Mouse (Mus musculus) testis, adult 10 weeks (tissue): Measurements from ENCODE around the gene Vmn1r152. TPM values are rescaled to one million over a fixed set of nuclear protein-coding genes. Genes with fewer than 3 reads are reported as not detected.

Experiments
- polyA plus RNA-seq: library from polyadenylated mRNA; stranded (reverse); fragments of 350-450 nt; fragmentation: Illumina TruSeq; extraction: RNeasy Lipid Tissue Mini Kit (QIAGEN cat#74804); gene quantifications from one replicate; pipeline ENCODE4 v1.2.3, GENCODE M21; 2014; ENCODE audit warnings: low read depth, low replicate concordance

Gene Vmn1r152
- polyA plus RNA-seq, result not detected

DNA sequence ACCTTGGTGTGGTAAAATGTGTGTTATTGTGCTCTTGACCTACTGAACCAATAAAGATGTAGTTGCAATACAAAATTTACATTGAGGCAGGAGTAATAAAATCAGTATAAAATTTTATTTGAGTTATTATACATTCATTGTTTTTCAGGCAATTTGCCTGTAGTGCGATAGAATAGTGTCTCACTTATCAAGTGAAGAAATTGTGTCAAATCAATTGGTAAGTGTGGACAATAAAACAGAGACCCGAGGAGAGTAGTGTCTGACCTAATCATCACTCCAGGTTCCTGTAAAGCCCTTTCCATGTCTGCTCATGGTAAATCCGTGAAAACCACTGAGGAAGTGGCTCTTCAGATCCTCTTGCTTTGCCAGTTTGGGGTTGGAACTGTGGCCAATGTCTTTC, at the start of gene Vmn1r152:
Gene Vmn1r152 (plus strand): TSS at position 301 of the 400 bp plus-strand sequence.

DNA sequence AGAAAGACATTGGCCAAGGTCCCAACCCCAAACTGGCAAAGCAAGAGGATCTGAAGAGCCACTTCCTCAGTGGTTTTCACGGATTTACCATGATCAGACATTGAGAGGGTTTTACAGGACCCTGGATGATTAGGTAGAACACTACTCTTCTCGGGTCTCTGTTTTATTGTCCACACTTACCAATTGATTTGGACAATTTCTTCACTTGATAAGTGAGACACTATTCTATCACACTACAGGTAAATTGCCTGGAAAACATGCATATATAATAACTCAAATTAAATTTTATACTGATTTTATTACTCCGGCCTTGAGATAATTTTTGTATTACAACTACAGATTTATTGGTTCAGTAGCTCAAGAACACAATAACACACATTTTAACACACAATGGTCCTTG, 23.2 kb upstream of the Vmn1r152 start, which contains the start of gene Vmn1r151:
Gene Vmn1r151 (minus strand): TSS at position 101 of the 400 bp plus-strand sequence.

DNA sequence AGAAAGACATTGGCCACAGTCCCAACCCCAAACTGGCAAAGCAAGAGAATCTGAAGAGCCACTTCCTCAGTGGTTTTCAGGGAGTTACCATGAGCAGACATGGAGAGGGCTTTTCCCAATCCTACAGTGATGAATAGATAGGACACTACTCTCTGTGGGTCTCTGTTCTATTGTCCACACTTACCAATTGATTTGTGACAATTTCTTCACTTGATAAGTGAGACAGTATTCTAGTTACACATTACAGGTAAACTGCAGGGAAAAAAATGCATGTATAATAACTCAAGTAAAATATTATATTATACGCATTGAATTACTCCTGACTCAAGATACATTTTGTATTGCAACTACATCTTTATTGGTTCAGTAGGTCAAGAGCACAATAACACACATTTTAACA, 12.0 kb downstream of the Vmn1r152 start, which contains the start of gene Gm8677:
Gene Gm8677 (minus strand): TSS at position 101 of the 400 bp plus-strand sequence.

DNA sequence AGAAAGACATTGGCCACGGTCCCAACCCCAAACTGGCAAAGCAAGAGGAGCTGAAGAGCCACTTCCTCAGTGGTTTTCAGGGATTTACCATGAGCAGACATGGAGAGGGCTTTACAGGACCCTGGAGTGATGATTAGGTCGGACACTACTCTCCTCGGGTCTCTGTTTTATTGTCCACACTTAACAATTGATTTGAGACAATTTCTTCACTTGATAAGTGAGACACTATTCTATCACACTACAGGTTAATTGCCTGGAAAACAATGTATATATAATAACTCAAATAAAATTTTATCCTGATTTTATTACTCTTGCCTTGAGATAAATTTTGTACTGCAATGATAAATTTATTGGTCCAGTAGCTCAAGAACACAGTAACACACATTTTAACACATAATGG, 42.5 kb downstream of the Vmn1r152 start, which contains the start of gene Gm4201:
Gene Gm4201 (minus strand): TSS at position 101 of the 400 bp plus-strand sequence.

Other genes with a start within 250 kb of the Vmn1r152 start
- gene Gm4187, start 193.2 kb upstream of the Vmn1r152 start, polyA plus RNA-seq, result not detected
- not detected for gene Gm8660, start 151.9 kb upstream of the Vmn1r152 start, polyA plus RNA-seq
- gene Vmn1r148, start 109.4 kb upstream of the Vmn1r152 start, polyA plus RNA-seq, result not detected
- gene Vmn1r149, start 84.7 kb upstream of the Vmn1r152 start, polyA plus RNA-seq, result not detected
- gene Gm10665, start 58.9 kb upstream of the Vmn1r152 start, polyA plus RNA-seq, result not detected
- gene Vmn1r151, start 23.3 kb upstream of the Vmn1r152 start, polyA plus RNA-seq, result not detected
- not detected for gene Gm8677, start 11.9 kb downstream of the Vmn1r152 start, polyA plus RNA-seq
- gene Gm4201, start 42.4 kb downstream of the Vmn1r152 start, polyA plus RNA-seq, result not detected
- 0.60 TPM for gene Gm4565, start 65.2 kb downstream of the Vmn1r152 start, polyA plus RNA-seq
- gene Vmn1r155, start 135.1 kb downstream of the Vmn1r152 start, polyA plus RNA-seq, result not detected
- gene Gm8693, start 169.3 kb downstream of the Vmn1r152 start, polyA plus RNA-seq, result not detected
- not detected for gene Gm4567, start 196.7 kb downstream of the Vmn1r152 start, polyA plus RNA-seq
- not detected for gene Vmn1r157, start 238.7 kb downstream of the Vmn1r152 start, polyA plus RNA-seq